Mouse (Mus musculus): ENCODE measurements around the gene Adamtsl1.

Adamtsl1 gene

GRCm38 (mm10) chr4:85814418-85814817 is 300.4 kb downstream of the Adamtsl1 start:
- DNase-seq (ENCODE audit: low spot score): no peak

GRCm38 (mm10) chr4:85818504-85818903 is 304.5 kb downstream of the Adamtsl1 start:
- DNase-seq (ENCODE audit: low spot score): no peak

- DNase-seq (ENCODE audit: low spot score): peak; percentile 31
Observed at GRCm38 (mm10) chr4:85819169-85819568, 305.2 kb downstream of the Adamtsl1 start.

- no peak for DNase-seq (ENCODE audit: low spot score)
Observed at GRCm38 (mm10) chr4:85819921-85820320, 305.9 kb downstream of the Adamtsl1 start.

GRCm38 (mm10) chr4:85823952-85824704 is 310.2 kb downstream of the Adamtsl1 start:
- no peak for DNase-seq (ENCODE audit: low spot score)

- no peak for DNase-seq (ENCODE audit: low spot score)
Observed at GRCm38 (mm10) chr4:85824705-85825085, 310.7 kb downstream of the Adamtsl1 start.

GRCm38 (mm10) chr4:85837058-85837457 is 323.1 kb downstream of the Adamtsl1 start:
- DNase-seq (ENCODE audit: low spot score): no peak

- no peak for DNase-seq (ENCODE audit: low spot score)
Observed at GRCm38 (mm10) chr4:85837532-85837965, 323.6 kb downstream of the Adamtsl1 start.

GRCm38 (mm10) chr4:85838031-85838430 is 324.1 kb downstream of the Adamtsl1 start:
- no peak for DNase-seq (ENCODE audit: low spot score)

GRCm38 (mm10) chr4:85842113-85842512 is 328.1 kb downstream of the Adamtsl1 start:
- DNase-seq (ENCODE audit: low spot score): no peak

GRCm38 (mm10) chr4:85844381-85844780 is 330.4 kb downstream of the Adamtsl1 start:
- no peak for DNase-seq (ENCODE audit: low spot score)

GRCm38 (mm10) chr4:85845931-85846330 is 332.0 kb downstream of the Adamtsl1 start:
- no peak for DNase-seq (ENCODE audit: low spot score)

- DNase-seq (ENCODE audit: low spot score): no peak
Observed at GRCm38 (mm10) chr4:85853401-85853800, 339.4 kb downstream of the Adamtsl1 start.

GRCm38 (mm10) chr4:85854507-85854906 is 340.5 kb downstream of the Adamtsl1 start:
- no peak for DNase-seq (ENCODE audit: low spot score)

- DNase-seq (ENCODE audit: low spot score): no peak
Observed at GRCm38 (mm10) chr4:85879376-85879775, 365.4 kb downstream of the Adamtsl1 start.

GRCm38 (mm10) chr4:85881318-85881717 is 367.3 kb downstream of the Adamtsl1 start:
- DNase-seq (ENCODE audit: low spot score): no peak

- DNase-seq (ENCODE audit: low spot score): no peak
Observed at GRCm38 (mm10) chr4:85884031-85884430, 370.1 kb downstream of the Adamtsl1 start.

- DNase-seq (ENCODE audit: low spot score): no peak
Observed at GRCm38 (mm10) chr4:85889877-85890598, 376.1 kb downstream of the Adamtsl1 start.

- peak; percentile 13 for DNase-seq (ENCODE audit: low spot score)
Observed at GRCm38 (mm10) chr4:85901316-85901715, 387.3 kb downstream of the Adamtsl1 start.

GRCm38 (mm10) chr4:85904217-85904616 is 390.2 kb downstream of the Adamtsl1 start:
- no peak for DNase-seq (ENCODE audit: low spot score)

GRCm38 (mm10) chr4:85916034-85916433 is 402.1 kb downstream of the Adamtsl1 start:
- DNase-seq (ENCODE audit: low spot score): peak; percentile 43

GRCm38 (mm10) chr4:85918366-85918765 is 404.4 kb downstream of the Adamtsl1 start:
- DNase-seq (ENCODE audit: low spot score): no peak

GRCm38 (mm10) chr4:85920474-85920873 is 406.5 kb downstream of the Adamtsl1 start:
- DNase-seq (ENCODE audit: low spot score): no peak
